Mouse (Mus musculus) thymus, postnatal 36 days (tissue): Measurements from ENCODE around the gene Gm47969.
"Not testable (repeated sequence)": the region's sequence is repeated elsewhere in the genome, so short reads cannot be mapped to it uniquely, and the experiment has no call there.

Experiments
- DNase-seq, 2 experiments: peaks; one replicate each; pipeline ENCODE4 v3.0.0; 2022; ENCODE audit warnings: mixed read lengths in 2 of 2

The Gm47969 gene

GRCm38 (mm10) chr1:83044882-83045427 is at the start of gene Gm47969:
Gene Gm47969 (plus strand): TSS chr1:83044932.
- no peak for DNase-seq

GRCm38 (mm10) chr1:83000306-83000705 is 44.4 kb upstream of the Gm47969 start, which contains the start of gene Gm47959:
Gene Gm47959 (plus strand): TSS chr1:83000548.
- DNase-seq: not testable (repeated sequence)

- DNase-seq: no peak
These were observed 38.2 kb upstream of the Gm47969 start for GRCm38 (mm10) chr1:83006218-83007179.

GRCm38 (mm10) chr1:83007471-83007870 is 37.3 kb upstream of the Gm47969 start:
- DNase-seq: no peak

- DNase-seq: no peak
These were observed 30.3 kb upstream of the Gm47969 start for GRCm38 (mm10) chr1:83014477-83014876.

- no peak for DNase-seq
These were observed 29.3 kb upstream of the Gm47969 start for GRCm38 (mm10) chr1:83015329-83015879.

- DNase-seq: no peak
These were observed 28.2 kb upstream of the Gm47969 start for GRCm38 (mm10) chr1:83016556-83016955.

- DNase-seq: no peak
These were observed 12.8 kb upstream of the Gm47969 start for GRCm38 (mm10) chr1:83031950-83032349.

GRCm38 (mm10) chr1:83032508-83032907 is 12.2 kb upstream of the Gm47969 start:
- no peak for DNase-seq

- no peak for DNase-seq
These were observed 10.2 kb upstream of the Gm47969 start for GRCm38 (mm10) chr1:83034509-83034908.

GRCm38 (mm10) chr1:83036892-83037667 is 7.7 kb upstream of the Gm47969 start:
- DNase-seq: no peak

- DNase-seq: no peak
These were observed 6.5 kb upstream of the Gm47969 start, which contains the start of gene Slc19a3 for GRCm38 (mm10) chr1:83038109-83038672. Gene Slc19a3 (minus strand): TSS chr1:83038448.

- DNase-seq: no peak
These were observed 5.7 kb upstream of the Gm47969 start for GRCm38 (mm10) chr1:83039080-83039479.

GRCm38 (mm10) chr1:83042380-83042779 is 2.4 kb upstream of the Gm47969 start, which contains the start of gene Krtap28-10:
Gene Krtap28-10 (minus strand): TSS chr1:83042480.
- DNase-seq: no peak

- no peak for DNase-seq
These were observed 13.7 kb downstream of the Gm47969 start for GRCm38 (mm10) chr1:83058481-83058880.

- DNase-seq: no peak
These were observed 14.5 kb downstream of the Gm47969 start, which contains the start of gene A030005K14Rik for GRCm38 (mm10) chr1:83059278-83059677. Gene A030005K14Rik (minus strand): TSS chr1:83059378.

- no peak for DNase-seq
These were observed 15.9 kb downstream of the Gm47969 start, which contains the start of gene Krtap28-13 for GRCm38 (mm10) chr1:83060643-83061042. Gene Krtap28-13 (plus strand): TSS chr1:83060930.

GRCm38 (mm10) chr1:83064851-83065250 is 20.1 kb downstream of the Gm47969 start:
- no peak for DNase-seq

- no peak for DNase-seq
These were observed 21.8 kb downstream of the Gm47969 start for GRCm38 (mm10) chr1:83066577-83066976.

GRCm38 (mm10) chr1:83067205-83067604 is 22.5 kb downstream of the Gm47969 start:
- DNase-seq: no peak

GRCm38 (mm10) chr1:83075526-83076189 is 30.9 kb downstream of the Gm47969 start:
- no peak for DNase-seq
